Comparison of ENCODE assay signal across 18 mouse cellular contexts in genomic region chr11:8817376-8817775, GRCm38 (mm10).
DNase-seq lines count a peak whose midpoint lies in the region; ATAC-seq and TF ChIP-seq lines count a peak whose summit lies in the region.
"Had no signal": no experiment of that assay in that cellular context is flagged by ENCODE, and none has a peak within 500 bp of the region (broad histone marks: within the 10 kb centered on the region; RNA-seq: fewer than 3 reads in every experiment).

No protein-coding gene starts in this region.

- H3K27ac ChIP-seq in heart, embryonic 13.5 days (replicated peaks): peak overlapping the region; percentile 43
- H3K27ac ChIP-seq in heart, adult 2 months: no peak overlapping the region
- H3K27ac ChIP-seq in kidney, embryonic 16.5 days (ENCODE audit: low read length): peak overlapping the region; percentile 1
- H3K27ac ChIP-seq in midbrain, embryonic 11.5 days (ENCODE audit: low read depth, low read length): no peak overlapping the region
- no peak overlapping the region for H3K27ac ChIP-seq in midbrain, embryonic 13.5 days
- peak overlapping the region; percentile 2; the same call in 1 of the 2 replicates for H3K27ac ChIP-seq in stomach, embryonic 16.5 days (ENCODE audit: low read length)
- H3K27ac ChIP-seq: embryonic facial prominence, embryonic 15.5 days; liver, embryonic 13.5 days; lung, embryonic 15.5 days; macrophage had no signal

- no peaks in the 10 kb centered on the region for H3K79me2 ChIP-seq in heart, adult 2 months (replicated peaks; ENCODE audit: control insufficient read depth, insufficient read depth, low read length)

- intact Hi-C loops in heart, adult 2 months (cut with DNase I): no loop called here

- no peak for TF ChIP-seq POLR2A in heart, adult 2 months (IDR thresholded peaks at IDR 0.05; ENCODE audit: insufficient read depth, low read depth, low read length)

- no peaks in the 10 kb centered on the region for H3K9me3 ChIP-seq in heart, embryonic 13.5 days
- no peaks in the 10 kb centered on the region for H3K9me3 ChIP-seq in kidney, embryonic 16.5 days (ENCODE audit: low read length)
- no peaks in the 10 kb centered on the region for H3K9me3 ChIP-seq in midbrain, embryonic 11.5 days (ENCODE audit: control insufficient read depth, low read length)
- H3K9me3 ChIP-seq in midbrain, embryonic 13.5 days: no peaks in the 10 kb centered on the region
- H3K9me3 ChIP-seq in stomach, embryonic 16.5 days (replicated peaks; ENCODE audit: control insufficient read depth, low read length): no peaks in the 10 kb centered on the region
- H3K9me3 ChIP-seq: embryonic facial prominence, embryonic 15.5 days; liver, embryonic 13.5 days; lung, embryonic 15.5 days had no signal

- no peaks in the 10 kb centered on the region for H3K36me3 ChIP-seq in heart, embryonic 13.5 days
- H3K36me3 ChIP-seq in heart, adult 2 months (ENCODE audit: control insufficient read depth, insufficient read depth, low read length): no peaks in the 10 kb centered on the region
- no peaks in the 10 kb centered on the region for H3K36me3 ChIP-seq in kidney, embryonic 16.5 days (ENCODE audit: insufficient read depth, low read length)
- H3K36me3 ChIP-seq in midbrain, embryonic 11.5 days (ENCODE audit: control insufficient read depth, insufficient read depth, low read length): no peaks in the 10 kb centered on the region
- no peaks in the 10 kb centered on the region for H3K36me3 ChIP-seq in midbrain, embryonic 13.5 days
- H3K36me3 ChIP-seq in stomach, embryonic 16.5 days (ENCODE audit: control insufficient read depth, insufficient read depth, low read length): no peaks in the 10 kb centered on the region
- H3K36me3 ChIP-seq: embryonic facial prominence, embryonic 15.5 days; heart, embryonic 12.5 days; liver, embryonic 13.5 days; lung, embryonic 15.5 days had no signal

- no peak overlapping the region for H3K4me3 ChIP-seq in heart, embryonic 13.5 days
- no peak overlapping the region for H3K4me3 ChIP-seq in heart, adult 2 months
- H3K4me3 ChIP-seq in kidney, embryonic 16.5 days (ENCODE audit: low read length): no peak overlapping the region
- no peak overlapping the region for H3K4me3 ChIP-seq in midbrain, embryonic 11.5 days (ENCODE audit: low read depth, low read length)
- H3K4me3 ChIP-seq in midbrain, embryonic 13.5 days (replicated peaks): no peak overlapping the region
- H3K4me3 ChIP-seq in stomach, embryonic 16.5 days (replicated peaks; ENCODE audit: low read length): no peak overlapping the region
- H3K4me3 ChIP-seq: embryonic facial prominence, embryonic 15.5 days; heart, embryonic 12.5 days; liver, embryonic 13.5 days; lung, embryonic 15.5 days had no signal

- no peaks in the 10 kb centered on the region for H3K27me3 ChIP-seq in heart, embryonic 13.5 days (replicated peaks)
- H3K27me3 ChIP-seq in heart, adult 2 months (ENCODE audit: control insufficient read depth, insufficient read depth, low read length): no peaks in the 10 kb centered on the region
- H3K27me3 ChIP-seq in kidney, embryonic 16.5 days (ENCODE audit: insufficient read depth, low read length): no peaks in the 10 kb centered on the region
- H3K27me3 ChIP-seq in midbrain, embryonic 11.5 days (ENCODE audit: control insufficient read depth, insufficient read depth, low read length): no peaks in the 10 kb centered on the region
- no peaks in the 10 kb centered on the region for H3K27me3 ChIP-seq in midbrain, embryonic 13.5 days
- no peaks in the 10 kb centered on the region for H3K27me3 ChIP-seq in stomach, embryonic 16.5 days (ENCODE audit: control insufficient read depth, insufficient read depth, low read length)
- H3K27me3 ChIP-seq: embryonic facial prominence, embryonic 15.5 days; heart, embryonic 12.5 days; liver, embryonic 13.5 days; lung, embryonic 15.5 days had no signal

- 42% methylated on average over 3 of the region's 3 CpGs for WGBS in heart, embryonic 13.5 days
- WGBS in heart, adult 2 months: 35% methylated on average over 3 of the region's 3 CpGs
- 48% methylated on average over 3 of the region's 3 CpGs for WGBS in kidney, embryonic 16.5 days
- 76% methylated on average over 3 of the region's 3 CpGs for WGBS in midbrain, embryonic 11.5 days
- WGBS in midbrain, embryonic 13.5 days: 74% methylated on average over 3 of the region's 3 CpGs
- WGBS in stomach, embryonic 16.5 days: 30% methylated on average over 3 of the region's 3 CpGs

- no peak for DNase-seq in heart, adult 2 months
- no peak for DNase-seq in kidney, postnatal 36 days
- peak; percentile 51 for DNase-seq in midbrain, embryonic 11.5 days (ENCODE audit: low spot score, missing footprints)
- no peak for DNase-seq in layer of hippocampus, adult 9-11 months
- DNase-seq: adrenal gland, postnatal 14 days; cerebellum, adult 9-10 months; heart, postnatal 14 days; liver, embryonic 13.5 days had no signal

- no peak for ATAC-seq in heart, embryonic 13.5 days (ENCODE audit: extremely low read depth, insufficient number of reproducible peaks, low FRiP score, low TSS enrichment)
- ATAC-seq in kidney, embryonic 16.5 days (ENCODE audit: low FRiP score, low TSS enrichment): no peak
- ATAC-seq in midbrain, embryonic 11.5 days (ENCODE audit: low FRiP score): no peak
- no peak for ATAC-seq in midbrain, embryonic 13.5 days
- ATAC-seq in stomach, embryonic 16.5 days (ENCODE audit: insufficient read depth, low FRiP score): 0 out of 2 replicates have a peak, but pooled peaks have one; percentile 17
- ATAC-seq: CD4-positive, CD25-positive, alpha-beta regulatory T cell, adult 4 months; forebrain, embryonic 14.5 days had no signal

- H3K4me2 ChIP-seq in heart, embryonic 13.5 days: no peak overlapping the region
- H3K4me2 ChIP-seq in kidney, embryonic 16.5 days (replicated peaks; ENCODE audit: low read depth, low read length): no peak overlapping the region
- H3K4me2 ChIP-seq in midbrain, embryonic 11.5 days: no peak overlapping the region
- no peak overlapping the region for H3K4me2 ChIP-seq in midbrain, embryonic 13.5 days (replicated peaks)
- no peak overlapping the region for H3K4me2 ChIP-seq in stomach, embryonic 16.5 days (ENCODE audit: low read depth, low read length)
- H3K4me2 ChIP-seq: embryonic facial prominence, embryonic 15.5 days; heart, embryonic 12.5 days; liver, embryonic 13.5 days; lung, embryonic 15.5 days had no signal

- no peak for TF ChIP-seq CTCF in heart, adult 2 months (IDR thresholded peaks at IDR 0.05)

- TF ChIP-seq EP300 in heart, adult 2 months (IDR thresholded peaks at IDR 0.05; ENCODE audit: insufficient read depth, low read depth, low read length): no peak

- H3K4me1 ChIP-seq in heart, embryonic 13.5 days: peaks cover 26% of the 10 kb centered on the region
- no peaks in the 10 kb centered on the region for H3K4me1 ChIP-seq in heart, adult 2 months (ENCODE audit: control insufficient read depth, insufficient read depth, low read length)
- 0 out of 2 replicates have a peak, but pooled peaks cover 13% of the 10 kb centered on the region for H3K4me1 ChIP-seq in kidney, embryonic 16.5 days (ENCODE audit: insufficient read depth, low read length)
- H3K4me1 ChIP-seq in midbrain, embryonic 11.5 days (ENCODE audit: control insufficient read depth, insufficient read depth, low read length): no peaks in the 10 kb centered on the region
- no peaks in the 10 kb centered on the region for H3K4me1 ChIP-seq in midbrain, embryonic 13.5 days (replicated peaks)
- peaks cover 12% of the 10 kb centered on the region; the same call in 1 of the 2 replicates for H3K4me1 ChIP-seq in stomach, embryonic 16.5 days (ENCODE audit: control insufficient read depth, insufficient read depth, low read length)
- H3K4me1 ChIP-seq: embryonic facial prominence, embryonic 15.5 days; liver, embryonic 13.5 days had no signal

- no peak overlapping the region for H3K9ac ChIP-seq in heart, embryonic 13.5 days
- no peak overlapping the region for H3K9ac ChIP-seq in heart, adult 2 months (ENCODE audit: low read depth, low read length)
- no peak overlapping the region for H3K9ac ChIP-seq in kidney, embryonic 16.5 days (replicated peaks; ENCODE audit: low read length)
- H3K9ac ChIP-seq in midbrain, embryonic 11.5 days (ENCODE audit: low read length): no peak overlapping the region
- no peak overlapping the region for H3K9ac ChIP-seq in midbrain, embryonic 13.5 days (replicated peaks)
- H3K9ac ChIP-seq in stomach, embryonic 16.5 days (ENCODE audit: low read length): no peak overlapping the region
- H3K9ac ChIP-seq: embryonic facial prominence, embryonic 15.5 days; heart, embryonic 12.5 days; liver, embryonic 13.5 days; lung, embryonic 15.5 days had no signal

Comparison
In these comparisons a context has a peak if more than half of its experiments do, and no peak if none do; other contexts are left out.
1. H3K27ac ChIP-seq: peak in heart, embryonic 13.5 days (single experiment), kidney, embryonic 16.5 days (single experiment) and stomach, embryonic 16.5 days (single experiment); none in heart, adult 2 months (single experiment), midbrain, embryonic 11.5 days (single experiment) and midbrain, embryonic 13.5 days (single experiment).